Mouse (Mus musculus) heart, embryonic 14.5 days (tissue): ENCODE measurements around the gene Trappc6a. TPM values are rescaled to one million over a fixed set of nuclear protein-coding genes. Genes with fewer than 3 reads are reported as not detected.
A peak's percentile ranks its signal among the peaks of the same experiment; 100 is the strongest.

ENCODE experiments used
- ATAC-seq: fragments of 200-750 bp; cut with Nextera tagmentation; 2 replicates; pipeline ENCODE4 v1.8.0; 2017; ENCODE audit warnings: low read depth, moderate TSS enrichment; ENCODE audit not compliant: insufficient number of reproducible peaks, insufficient read depth, low FRiP score
- H3K27ac ChIP-seq, 2 experiments: fragments of 200-500 bp in 1 of 2; fragments of 300-500 bp in 1 of 2; sonication (generic) in 1 of 2; replicated peaks in 1 of 2; 2 replicates each; pipeline ENCODE4 v1.5.1; 2012 to 2014; ENCODE audit warnings: low read depth in 2 of 2, low read length in 2 of 2, control low read depth in 1 of 2, mild to moderate bottlenecking in 1 of 2, mixed read lengths in 1 of 2; ENCODE audit not compliant: control insufficient read depth in 1 of 2, insufficient read depth in 1 of 2
- H3K27me3 ChIP-seq: fragments of 300-500 bp; sonication (generic); 2 replicates; pipeline ENCODE4 v1.6.1; 2014; ENCODE audit warnings: mild to moderate bottlenecking, low read length, control low read depth; ENCODE audit not compliant: control insufficient read depth, insufficient read depth
- H3K36me3 ChIP-seq: fragments of 300-500 bp; sonication (generic); 2 replicates; pipeline ENCODE4 v1.6.1; 2014; ENCODE audit warnings: mild to moderate bottlenecking, control low read depth, low read length, mixed read lengths; ENCODE audit not compliant: control insufficient read depth, insufficient read depth
- H3K4me1 ChIP-seq, 2 experiments: fragments of 200-500 bp in 1 of 2; fragments of 300-500 bp in 1 of 2; sonication (generic) in 1 of 2; 2 replicates each; pipeline ENCODE4 v1.6.1; 2012 to 2014; ENCODE audit warnings: low read length in 2 of 2, control low read depth in 1 of 2, mixed read lengths in 1 of 2; ENCODE audit not compliant: control insufficient read depth in 2 of 2, insufficient read depth in 2 of 2
- H3K4me2 ChIP-seq: fragments of 300-500 bp; sonication (generic); 2 replicates; pipeline ENCODE4 v1.6.1; 2014; ENCODE audit warnings: mild to moderate bottlenecking, low read length
- H3K4me3 ChIP-seq, 2 experiments: fragments of 200-500 bp in 1 of 2; fragments of 300-500 bp in 1 of 2; sonication (generic) in 1 of 2; 2 replicates each; pipeline ENCODE4 v1.5.1; 2012 to 2014; ENCODE audit warnings: low read length in 2 of 2, mild to moderate bottlenecking in 2 of 2, control low read depth in 1 of 2, low read depth in 1 of 2, moderate library complexity in 1 of 2; ENCODE audit not compliant: control insufficient read depth in 1 of 2, insufficient read depth in 1 of 2
- H3K9ac ChIP-seq: fragments of 300-500 bp; sonication (generic); 2 replicates; pipeline ENCODE4 v1.6.1; 2014; ENCODE audit warnings: mild to moderate bottlenecking, low read length
- H3K9me3 ChIP-seq: fragments of 300-500 bp; sonication (generic); 2 replicates; pipeline ENCODE4 v1.6.1; 2016; ENCODE audit warnings: low read length, control low read depth; ENCODE audit not compliant: control insufficient read depth
- WGBS: fragments of 180-500 bp; shearing (Covaris S2); extraction: QIAGEN DNeasy Blood & Tissue Kit; methylation state at CpG from one replicate; pipeline ENCODE4 v1.1.7; 2014; 5-methylcytosine and 5-hydroxymethylcytosine counted together
- polyA plus RNA-seq: library from polyadenylated mRNA; unstranded; fragments of >200 nt; fragmentation: Nextera tagmentation; extraction: Ambion mirVana; gene quantifications from 2 replicates; pipeline ENCODE4 v1.2.1, GENCODE M21; 2014

Gene Trappc6a
- polyA plus RNA-seq, 1 experiment from 2014 or later, result 92.9 TPM

DNA sequence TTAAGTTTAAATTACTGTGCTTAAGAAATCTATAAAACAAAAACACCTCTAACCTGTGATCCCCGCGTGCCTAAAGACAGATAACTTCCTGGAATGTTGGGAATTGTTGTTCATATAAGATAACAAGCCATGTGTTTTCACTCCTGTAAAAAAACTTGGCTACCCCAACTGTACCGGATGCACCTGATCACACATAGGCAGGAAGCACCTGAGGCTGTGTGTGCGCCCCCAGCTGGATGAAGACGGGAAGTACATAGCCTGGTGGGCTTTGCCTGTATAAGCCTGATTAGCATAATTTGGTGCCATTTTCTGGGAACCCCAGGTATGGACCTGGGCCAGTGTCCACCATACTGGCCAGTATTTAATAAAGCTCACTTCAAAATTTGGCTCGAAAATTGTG, 35.4 kb downstream of the Trappc6a start:
- WGBS, result 38% methylated on average over 6 of the region's 6 CpGs
- H3K4me1 ChIP-seq, result peaks cover 12 to 44% of the 10 kb centered on the region in 2 experiments

DNA sequence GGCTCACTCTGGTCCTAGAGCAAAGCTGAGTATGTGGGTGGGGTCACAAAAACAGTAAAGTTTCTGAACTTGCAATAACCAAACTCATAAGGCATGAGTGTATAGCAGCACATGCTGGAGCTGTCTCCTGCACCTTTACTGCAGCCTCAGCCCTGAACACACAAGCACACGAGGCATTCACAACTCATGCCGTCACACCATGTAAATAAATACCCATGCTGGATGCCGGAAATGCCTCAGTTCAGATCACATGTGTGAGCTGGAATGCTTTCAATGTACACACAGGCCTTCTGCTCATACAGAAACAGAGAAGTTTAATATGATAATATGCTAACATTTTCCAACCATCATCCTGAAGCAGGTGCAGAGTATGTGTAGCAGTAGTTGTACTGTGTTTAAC, 37.8 kb downstream of the Trappc6a start:
- H3K4me1 ChIP-seq, result peaks cover 12 to 44% of the 10 kb centered on the region in 2 experiments
- ATAC-seq, result no peak
- H3K9ac ChIP-seq, result no peak overlapping the region
- no peaks in the 10 kb centered on the region for H3K9me3 ChIP-seq
- H3K4me2 ChIP-seq, result no peak overlapping the region
- no peak overlapping the region for H3K4me3 ChIP-seq
- H3K36me3 ChIP-seq, result no peaks in the 10 kb centered on the region
- H3K27ac ChIP-seq, result no peak overlapping the region
- WGBS, result 31% methylated on average over 3 of the region's 3 CpGs
- H3K27me3 ChIP-seq, result no peaks in the 10 kb centered on the region

More for the DNA sequence above, 35.4 kb downstream of the Trappc6a start:
- no peak overlapping the region for H3K27ac ChIP-seq
- no peak overlapping the region for H3K9ac ChIP-seq
- no peaks in the 10 kb centered on the region for H3K9me3 ChIP-seq
- H3K4me2 ChIP-seq, result no peak overlapping the region
- H3K36me3 ChIP-seq, result no peaks in the 10 kb centered on the region
- no peak for ATAC-seq
- H3K27me3 ChIP-seq, result no peaks in the 10 kb centered on the region
- no peak overlapping the region for H3K4me3 ChIP-seq

DNA sequence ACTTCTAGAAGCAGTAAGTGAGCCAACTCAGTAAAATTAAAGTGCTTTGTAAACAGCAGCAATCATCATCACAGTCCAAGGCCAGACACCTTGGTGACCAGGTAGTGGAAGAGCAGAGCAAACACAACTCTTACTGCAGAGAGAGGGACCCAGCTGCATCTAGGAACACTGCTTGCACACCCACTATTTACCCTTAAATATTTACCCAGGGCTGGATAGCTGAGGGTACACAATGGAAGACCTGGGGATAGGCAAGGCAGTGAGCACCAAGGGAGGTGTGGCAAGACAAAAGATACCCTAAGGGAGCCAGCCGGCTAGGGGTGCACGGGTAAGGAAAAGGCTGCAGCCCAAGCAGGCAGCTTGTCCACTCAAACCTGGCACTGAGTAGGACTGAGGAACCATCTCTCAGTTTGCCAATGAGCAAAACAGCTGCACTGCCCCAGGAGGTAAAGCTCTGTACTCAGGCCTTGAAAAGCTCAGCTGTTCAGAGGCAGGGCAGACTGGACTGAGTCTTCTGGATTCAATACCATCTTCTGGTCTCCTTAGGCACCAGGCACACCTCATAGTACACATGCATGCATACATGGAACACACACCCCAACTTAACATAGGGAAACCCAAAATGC, 39.3 kb downstream of the Trappc6a start:
- Histone ChIP-seq H3K4me2 (no peak overlapping the region), H3K36me3 (0 out of 2 replicates have a peak, but pooled peaks cover 4% of the 10 kb centered on the region), H3K9ac (no peak overlapping the region), H3K4me1 (peaks cover 4 to 33% of the 10 kb centered on the region in 2 experiments), H3K9me3 (no peaks in the 10 kb centered on the region), H3K27me3 (no peaks in the 10 kb centered on the region), H3K27ac (no peak overlapping the region), H3K4me3 (no peak overlapping the region)
- WGBS, result 83% methylated on average over 2 of the region's 2 CpGs
- ATAC-seq, result no peak

DNA sequence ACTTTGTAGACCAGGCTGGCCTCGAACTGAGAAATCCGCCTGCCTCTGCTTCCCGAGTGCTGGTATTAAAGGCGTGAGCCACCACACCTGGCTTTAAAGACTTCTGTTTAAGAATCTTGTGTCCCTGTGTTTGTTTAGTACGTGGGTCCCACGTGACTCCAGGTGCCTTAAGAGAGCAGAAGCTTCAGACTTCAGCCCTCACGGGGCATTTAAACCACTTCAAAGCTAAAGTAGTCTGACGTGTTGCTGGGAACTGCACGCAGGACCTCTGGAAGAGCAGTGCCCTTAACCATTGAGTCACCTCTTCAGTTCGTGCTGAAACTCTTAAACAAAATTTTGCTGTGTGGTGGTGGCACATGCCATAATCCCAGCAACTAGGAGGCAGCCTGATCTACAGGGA, 41.2 kb downstream of the Trappc6a start:
- no peak overlapping the region for H3K9ac ChIP-seq
- no peak overlapping the region for H3K4me3 ChIP-seq
- ATAC-seq, result no peak
- no peak overlapping the region for H3K4me2 ChIP-seq
- WGBS, result 77% methylated on average over 10 of the region's 10 CpGs
- peaks cover 2 to 27% of the 10 kb centered on the region in 2 experiments; a peak in 3 of 4 replicates for H3K4me1 ChIP-seq
- H3K36me3 ChIP-seq, result peaks cover 21% of the 10 kb centered on the region
- H3K9me3 ChIP-seq, result no peaks in the 10 kb centered on the region
- no peaks in the 10 kb centered on the region for H3K27me3 ChIP-seq
- H3K27ac ChIP-seq, result no peak overlapping the region

DNA sequence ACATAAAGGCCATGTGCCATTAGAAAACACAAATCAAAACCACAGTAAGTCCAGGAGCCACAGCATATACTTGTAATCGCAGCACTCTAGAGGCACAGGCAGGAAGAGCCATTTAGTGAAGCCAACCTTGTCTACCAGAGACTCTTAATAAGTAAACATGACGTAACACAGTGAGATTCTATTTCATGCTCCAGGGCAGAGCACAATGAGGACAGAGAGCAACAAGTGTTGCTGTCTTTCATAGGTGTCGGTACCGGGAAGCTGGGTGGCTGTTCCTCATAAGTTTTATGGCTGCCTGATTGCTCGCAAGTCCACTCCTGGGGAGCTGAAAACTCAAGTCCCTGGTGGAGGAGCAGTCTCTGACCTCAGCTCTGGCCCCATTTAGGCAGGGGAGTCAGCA, 43.4 kb downstream of the Trappc6a start:
- no peak overlapping the region for H3K27ac ChIP-seq
- WGBS, result 85% methylated on average over 5 of the region's 5 CpGs

DNA sequence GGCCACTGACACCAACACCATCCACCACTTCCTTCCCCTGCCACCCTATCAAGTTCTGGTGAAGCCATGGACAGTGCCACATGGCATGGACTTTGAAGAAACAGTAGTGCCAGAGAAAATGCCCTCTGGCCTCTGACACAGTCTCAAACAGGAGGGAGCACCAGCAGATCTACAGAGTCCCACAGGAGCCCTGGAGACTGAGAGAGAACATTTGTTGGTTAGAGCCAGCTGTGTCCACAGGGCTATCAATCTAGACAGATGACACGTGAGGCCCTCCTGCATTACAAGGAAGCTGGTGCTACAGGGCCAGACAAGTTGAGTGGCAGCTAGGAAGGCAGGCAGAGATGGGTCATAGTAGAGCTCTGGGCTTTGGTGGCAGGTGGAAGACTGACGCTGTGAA, 44.2 kb downstream of the Trappc6a start:
- Histone ChIP-seq H3K9ac (0 out of 2 replicates have a peak overlapping the region, but pooled peaks have one; percentile 14), H3K27me3 (no peaks in the 10 kb centered on the region), H3K4me3 (no peak overlapping the region), H3K36me3 (peaks cover 32% of the 10 kb centered on the region), H3K4me2 (no peak overlapping the region), H3K4me1 (peaks cover 9 to 26% of the 10 kb centered on the region in 2 experiments; a peak in 3 of 4 replicates), H3K27ac (no peak overlapping the region), H3K9me3 (no peaks in the 10 kb centered on the region)
- ATAC-seq, result no peak
- WGBS, result 33% methylated on average over 2 of the region's 2 CpGs

More for the DNA sequence above, 43.4 kb downstream of the Trappc6a start:
- Histone ChIP-seq H3K36me3 (peaks cover 32% of the 10 kb centered on the region), H3K4me3 (no peak overlapping the region), H3K9ac (no peak overlapping the region), H3K4me1 (peaks cover 2 to 23% of the 10 kb centered on the region in 2 experiments; a peak in 3 of 4 replicates), H3K9me3 (no peaks in the 10 kb centered on the region), H3K4me2 (no peak overlapping the region), H3K27me3 (no peaks in the 10 kb centered on the region)
- no peak for ATAC-seq

DNA sequence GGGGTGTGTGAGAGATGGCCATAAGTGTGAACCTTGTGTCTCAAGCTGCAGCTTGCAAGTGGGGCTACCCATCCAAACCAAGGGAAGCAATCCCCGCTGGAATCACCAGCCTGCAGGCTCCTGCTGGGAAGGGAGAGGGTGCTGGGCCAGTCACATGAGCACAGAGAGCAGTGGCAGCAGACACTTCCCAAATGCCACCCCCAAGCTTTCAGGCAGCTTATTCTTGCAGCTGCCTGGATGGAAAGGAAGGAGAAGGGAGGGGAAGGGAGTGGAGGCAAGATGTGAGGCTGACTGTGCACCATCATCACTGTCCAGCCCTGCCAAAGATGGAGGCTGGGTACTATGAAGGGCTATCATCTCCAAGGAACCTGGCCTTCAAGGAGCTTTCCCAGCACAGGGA, 46.0 kb downstream of the Trappc6a start:
- Histone ChIP-seq H3K27ac (no peak overlapping the region), H3K4me2 (no peak overlapping the region), H3K4me1 (peaks cover 10 to 43% of the 10 kb centered on the region in 2 experiments), H3K27me3 (no peaks in the 10 kb centered on the region), H3K9me3 (no peaks in the 10 kb centered on the region), H3K36me3 (peaks cover 39% of the 10 kb centered on the region), H3K4me3 (no peak overlapping the region), H3K9ac (no peak overlapping the region)
- WGBS, result 71% methylated on average over 1 of the region's 1 CpGs
- no peak for ATAC-seq

DNA sequence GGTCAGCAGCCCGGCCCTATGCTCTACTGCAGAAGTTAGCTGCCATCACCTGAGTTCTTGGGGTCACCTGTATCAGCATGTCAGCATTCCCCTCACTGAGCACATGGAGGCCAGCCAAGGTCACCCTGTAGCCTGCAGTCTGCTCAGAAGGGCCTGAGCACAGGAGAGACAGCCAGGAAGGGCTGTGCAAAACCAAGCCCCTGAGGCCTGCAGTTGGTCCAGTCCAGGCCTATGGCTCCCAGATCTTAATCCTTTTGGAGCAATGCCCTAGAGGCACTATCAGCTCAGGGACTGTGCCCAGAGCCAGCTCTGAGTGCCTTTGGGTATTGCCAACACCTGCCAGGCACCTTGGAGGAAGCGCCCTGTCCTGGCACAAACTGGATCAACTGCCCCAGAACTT, 48.9 kb downstream of the Trappc6a start:
- ATAC-seq, result no peak
- Histone ChIP-seq H3K9ac (peak overlapping the region; percentile 44), H3K27me3 (no peaks in the 10 kb centered on the region), H3K36me3 (peaks cover 37% of the 10 kb centered on the region), H3K4me3 (no peak overlapping the region), H3K9me3 (no peaks in the 10 kb centered on the region), H3K4me1 (peaks cover 21 to 60% of the 10 kb centered on the region in 2 experiments), H3K4me2 (no peak overlapping the region), H3K27ac (peak overlapping the region; percentile 33 to 35; a peak in 3 of 4 replicates)
- 88% methylated on average over 2 of the region's 2 CpGs for WGBS
